Mouse (Mus musculus) kidney, adult 9 months (tissue): ENCODE data around the gene Trp53bp2.

ENCODE experiments used
- DNase-seq: peaks from one replicate; pipeline ENCODE4 v3.0.0; 2022

Trp53bp2 gene

DNA sequence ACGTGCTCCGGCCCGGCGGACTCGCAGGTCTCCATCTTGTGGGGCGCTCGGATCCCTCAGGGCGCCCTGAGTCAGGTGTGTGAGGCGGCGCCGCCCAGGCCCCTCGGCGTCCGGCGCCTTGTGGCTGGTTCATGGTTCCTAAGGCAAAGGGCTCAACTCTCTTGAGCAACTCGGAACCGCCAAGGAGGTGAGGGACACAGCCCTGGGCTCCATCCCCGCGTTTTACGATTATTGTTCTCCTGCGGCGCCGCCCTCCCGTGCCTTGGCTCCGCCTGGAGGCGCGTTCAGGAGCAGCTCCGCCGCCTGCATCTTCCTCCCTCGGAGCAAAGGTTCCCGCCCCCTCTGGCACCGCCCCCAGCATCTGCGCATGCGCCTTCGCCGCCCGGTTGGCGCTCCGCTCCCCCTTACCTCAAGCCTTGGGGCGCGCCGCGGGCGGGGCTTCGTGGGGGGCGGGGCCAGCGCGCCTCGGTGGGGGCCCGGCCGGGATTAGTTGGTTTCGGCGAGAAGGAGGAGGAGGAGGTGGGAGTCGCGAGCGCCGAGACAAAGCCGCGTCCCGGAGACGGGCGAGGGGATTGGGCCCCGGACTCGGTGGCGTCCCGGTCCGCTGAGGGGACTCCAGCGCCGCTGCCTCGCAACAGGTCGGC is at the start of gene Trp53bp2:
Trp53bp2 (plus strand) TSS at position 489 of the 644 bp plus-strand sequence.
- DNase-seq, result peak; percentile 99

DNA sequence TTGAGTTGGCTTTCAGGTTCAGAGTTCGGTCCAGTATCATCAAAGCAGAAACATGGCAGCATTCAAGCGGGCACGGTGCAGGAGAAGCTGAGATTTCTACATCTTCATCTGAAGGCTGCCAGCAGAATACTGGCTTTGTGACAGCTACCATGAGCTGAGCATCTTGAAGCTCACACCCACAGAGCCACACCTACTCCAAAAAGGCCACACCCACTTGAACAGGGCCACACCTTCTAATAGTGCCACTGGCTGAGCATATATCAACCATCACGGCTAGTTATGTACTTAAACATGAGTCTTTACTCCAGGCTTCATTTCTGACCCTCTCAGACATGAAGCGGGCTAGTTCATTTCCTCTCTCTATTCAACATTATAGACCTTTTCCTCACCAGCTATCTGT is 46.3 kb upstream of the Trp53bp2 start:
- no peak for DNase-seq

DNA sequence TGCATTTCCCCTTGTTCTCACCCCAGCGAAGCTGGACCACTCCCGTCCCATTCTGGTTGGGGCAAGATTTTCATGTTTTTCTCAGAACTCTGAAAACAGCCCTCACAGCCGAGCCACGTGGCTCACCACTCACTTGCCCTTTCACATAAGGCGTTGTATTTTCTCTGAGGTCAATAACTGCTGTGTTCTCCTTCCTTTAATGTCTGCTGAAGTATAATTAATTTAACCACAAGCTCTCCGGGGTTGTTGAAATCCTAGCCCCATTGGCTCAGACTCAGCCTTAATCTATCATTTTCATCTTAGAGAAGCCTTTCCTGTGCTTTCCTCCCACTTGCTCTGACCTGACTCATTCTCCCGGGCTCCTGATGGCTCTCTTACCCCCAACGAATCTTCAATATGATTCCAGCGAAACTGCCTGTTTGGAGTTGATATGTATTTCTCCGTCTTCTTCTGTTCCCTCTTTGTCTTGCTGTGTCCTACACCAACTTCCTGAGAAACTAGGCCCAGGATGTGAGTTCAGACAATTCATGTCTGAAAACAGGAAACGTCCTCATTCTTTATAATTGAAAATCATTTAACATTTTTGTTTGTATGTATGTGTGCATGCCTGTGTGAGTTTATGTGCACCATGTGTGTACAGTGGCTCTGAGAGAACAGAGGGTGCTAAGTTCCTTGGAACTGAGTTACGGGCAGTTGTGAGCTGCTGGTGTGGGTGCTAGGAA is 45.1 kb upstream of the Trp53bp2 start:
- no peak for DNase-seq

DNA sequence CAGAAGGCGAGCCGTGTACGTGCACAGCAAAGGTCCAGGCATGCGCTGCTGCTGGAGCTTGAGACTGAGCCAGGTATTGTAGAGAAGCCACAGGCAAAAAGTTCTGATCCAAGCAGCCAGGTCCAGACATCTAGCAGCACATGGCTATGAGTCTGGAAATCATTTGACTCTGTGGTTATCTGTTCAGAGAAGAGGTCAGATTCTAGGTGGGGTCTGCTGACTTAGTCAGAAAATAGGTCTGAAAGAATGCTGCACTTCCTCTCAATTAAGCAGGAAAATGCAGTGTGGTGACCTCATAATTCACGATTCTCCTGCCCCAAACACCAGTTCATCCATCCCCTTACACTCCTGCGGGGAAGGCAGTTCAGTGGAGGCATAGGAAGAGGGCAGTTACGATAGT is 40.7 kb upstream of the Trp53bp2 start:
- no peak for DNase-seq

DNA sequence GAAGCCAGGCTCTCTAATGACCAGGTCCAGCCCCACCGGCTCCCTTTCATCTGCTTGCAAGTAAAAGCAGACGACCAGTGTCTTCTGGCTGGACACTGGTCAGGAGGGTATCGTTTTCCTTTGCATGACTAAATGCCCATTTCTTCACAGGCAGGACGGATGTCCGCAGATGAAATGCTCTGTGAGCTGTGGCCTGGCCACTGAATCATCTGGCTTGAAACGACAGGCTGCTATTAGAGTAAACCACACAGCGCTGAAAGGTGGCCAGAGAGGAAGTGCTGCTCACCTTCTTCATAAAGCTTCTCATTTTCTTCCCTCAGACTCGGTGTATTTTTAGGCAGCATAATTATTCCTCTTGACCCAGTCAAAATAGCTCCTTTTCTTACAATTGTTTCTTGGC is 40.2 kb upstream of the Trp53bp2 start:
- DNase-seq, result no peak

DNA sequence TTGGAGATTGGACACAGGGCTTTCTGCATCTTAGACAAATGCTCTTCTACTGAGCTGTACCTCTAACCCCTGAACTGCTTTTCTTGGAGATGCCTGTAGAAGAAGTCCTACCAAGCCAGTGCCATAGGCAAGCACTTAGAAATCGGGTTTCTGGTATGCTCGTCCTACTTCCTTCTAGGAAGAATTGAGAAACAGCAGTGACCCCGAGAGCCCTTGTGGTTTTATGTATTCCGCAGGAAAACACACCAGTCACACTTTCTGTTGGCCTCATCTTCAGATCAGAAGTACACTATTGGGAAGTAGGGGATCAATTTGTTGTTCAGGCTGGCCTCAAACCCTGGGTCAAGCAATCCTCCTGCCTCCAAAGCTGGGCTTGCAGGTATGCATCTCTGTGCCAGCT is 39.5 kb upstream of the Trp53bp2 start:
- no peak for DNase-seq

DNA sequence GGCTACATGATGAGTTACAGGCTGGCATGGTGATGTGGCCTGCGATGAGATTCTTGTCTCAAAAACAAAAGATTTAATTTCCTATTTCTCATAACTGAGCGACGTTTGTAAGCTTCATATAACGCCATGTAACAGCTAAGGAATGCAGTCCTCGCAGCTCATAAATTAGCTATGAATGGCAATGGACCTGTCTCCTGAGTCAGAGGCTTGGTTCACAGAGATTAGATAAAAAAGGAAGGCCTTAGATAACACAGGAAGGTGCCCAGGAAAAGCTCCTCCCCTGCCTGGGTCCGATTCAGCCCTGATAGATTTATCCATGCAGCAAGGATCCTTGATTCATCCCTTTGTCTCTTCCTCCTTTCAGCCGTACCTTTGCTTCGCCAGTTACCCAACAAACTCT is 37.1 kb upstream of the Trp53bp2 start:
- DNase-seq, result no peak

DNA sequence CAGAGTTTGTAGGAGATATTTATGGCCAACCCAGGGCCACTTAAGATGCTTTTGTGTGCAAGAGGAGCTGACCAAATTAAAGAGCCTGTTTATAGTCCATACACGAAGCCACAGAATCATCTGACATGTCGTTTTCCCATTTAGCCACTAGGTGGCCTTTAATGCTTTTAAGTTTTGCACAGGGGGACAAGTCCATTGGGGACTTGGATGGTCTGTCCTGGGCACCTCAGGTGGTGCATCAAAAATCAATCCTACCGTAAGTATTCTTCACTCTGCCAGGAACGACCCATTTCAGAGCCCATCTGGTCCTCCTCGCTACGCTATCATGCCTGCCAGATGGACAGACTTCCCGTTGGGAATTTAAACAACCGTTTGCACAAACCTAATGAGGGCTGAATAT is 32.8 kb upstream of the Trp53bp2 start:
- DNase-seq, result peak; percentile 62

DNA sequence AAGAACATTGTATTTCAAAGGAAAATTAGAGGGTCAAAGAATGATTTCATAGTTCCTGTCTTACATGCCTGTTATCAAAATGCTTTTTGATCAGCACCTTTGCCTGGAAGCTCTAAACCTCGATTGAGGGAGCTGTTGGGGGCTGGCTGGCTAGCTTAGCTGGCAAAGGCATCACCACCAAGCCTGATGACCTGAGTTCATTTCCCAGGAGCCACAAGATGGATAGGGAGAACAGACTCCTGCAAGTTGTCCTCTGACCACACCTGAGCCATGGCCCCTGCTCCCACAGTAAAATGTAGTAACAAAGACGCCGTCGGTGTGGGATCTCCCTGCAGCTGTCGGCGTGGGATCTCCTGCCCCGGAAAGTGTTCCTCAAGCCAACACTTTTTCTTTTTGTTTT is 32.1 kb upstream of the Trp53bp2 start:
- DNase-seq, result no peak

DNA sequence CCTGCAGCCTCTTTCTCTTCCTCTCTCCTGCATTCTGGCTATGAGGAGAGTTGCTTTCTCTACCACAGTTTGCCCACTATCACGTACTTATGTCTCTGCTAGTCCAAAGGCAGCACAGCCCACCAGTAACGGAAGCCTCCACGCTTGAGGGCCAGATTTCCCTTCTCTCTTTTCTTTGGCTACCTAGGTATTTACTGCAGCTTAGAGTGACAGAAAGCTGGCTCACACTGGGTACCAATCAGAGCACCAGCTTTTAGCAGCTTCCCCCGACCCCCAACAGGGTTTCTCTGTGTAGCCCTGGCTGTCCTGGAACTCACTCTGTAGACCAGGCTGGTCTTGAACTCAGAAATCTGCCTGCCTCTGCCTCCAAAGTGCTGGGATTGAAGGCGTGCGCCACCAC is 31.5 kb upstream of the Trp53bp2 start:
- DNase-seq, result no peak

DNA sequence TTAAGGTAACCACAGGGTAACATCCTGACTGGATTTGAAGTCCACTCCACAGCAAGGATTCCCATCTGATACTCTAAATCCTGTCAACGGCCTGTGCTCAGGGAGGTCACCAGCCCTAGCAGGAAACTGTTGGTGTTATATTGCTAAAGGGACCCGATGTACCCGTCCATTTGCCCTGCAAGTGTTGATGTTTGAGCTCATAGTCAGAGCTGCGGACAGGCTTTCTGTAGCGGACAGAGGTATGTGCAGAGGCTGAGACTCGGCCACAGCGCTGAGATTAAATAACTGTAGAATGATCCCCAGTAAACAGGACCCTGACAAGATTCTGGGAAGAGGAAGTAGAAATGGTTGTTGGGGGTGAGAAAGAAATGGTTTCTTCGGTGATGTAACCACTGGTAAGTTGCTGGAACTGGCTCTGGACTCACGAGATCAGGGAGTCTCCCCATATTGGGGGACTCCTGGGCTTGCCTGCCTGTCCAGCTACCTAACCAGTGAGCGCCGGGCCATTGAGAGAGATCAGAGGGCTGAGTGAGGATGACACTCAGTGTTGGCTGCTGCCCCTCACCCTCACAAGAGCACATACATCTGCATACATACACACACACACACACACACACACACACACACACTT is 30.7 kb upstream of the Trp53bp2 start:
- DNase-seq, result no peak

DNA sequence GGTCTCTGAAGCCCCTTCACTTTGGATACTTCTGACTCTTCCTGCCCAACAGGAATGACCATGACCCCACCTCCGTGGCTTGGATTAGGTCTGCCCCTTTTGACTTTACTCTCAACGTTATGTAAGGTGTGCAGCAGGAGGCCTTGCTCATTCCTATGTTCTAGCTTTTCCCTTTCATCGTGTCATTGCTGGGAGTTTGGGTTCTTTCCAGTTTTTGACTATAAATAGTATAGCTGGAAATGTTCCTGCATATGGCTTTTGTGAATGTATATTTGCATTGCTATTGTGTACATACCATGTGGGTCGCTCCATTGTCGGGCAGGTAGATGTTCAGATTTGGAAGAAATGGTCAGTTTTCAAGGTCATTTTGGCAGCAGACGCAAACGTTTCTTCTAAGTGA is 30.1 kb upstream of the Trp53bp2 start:
- no peak for DNase-seq

DNA sequence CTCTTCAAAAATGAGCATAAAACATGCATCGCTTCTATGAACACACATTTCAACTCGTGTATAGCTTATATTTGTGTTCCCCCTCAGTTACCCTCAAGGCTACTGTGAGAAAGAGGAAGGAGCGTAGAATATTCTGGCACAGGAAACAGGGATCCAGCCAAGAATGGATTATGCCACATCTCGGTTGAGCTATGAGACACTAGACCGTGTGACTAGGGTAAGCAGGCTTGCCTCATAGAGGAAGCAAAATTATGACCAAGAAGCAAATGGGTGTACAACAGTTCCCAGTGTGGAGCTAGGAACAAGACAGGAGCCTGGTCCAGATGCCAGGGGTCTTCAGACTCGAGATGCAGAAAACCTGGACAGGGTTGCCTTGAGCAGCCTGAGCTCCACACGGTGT is 28.3 kb upstream of the Trp53bp2 start:
- DNase-seq, result no peak

DNA sequence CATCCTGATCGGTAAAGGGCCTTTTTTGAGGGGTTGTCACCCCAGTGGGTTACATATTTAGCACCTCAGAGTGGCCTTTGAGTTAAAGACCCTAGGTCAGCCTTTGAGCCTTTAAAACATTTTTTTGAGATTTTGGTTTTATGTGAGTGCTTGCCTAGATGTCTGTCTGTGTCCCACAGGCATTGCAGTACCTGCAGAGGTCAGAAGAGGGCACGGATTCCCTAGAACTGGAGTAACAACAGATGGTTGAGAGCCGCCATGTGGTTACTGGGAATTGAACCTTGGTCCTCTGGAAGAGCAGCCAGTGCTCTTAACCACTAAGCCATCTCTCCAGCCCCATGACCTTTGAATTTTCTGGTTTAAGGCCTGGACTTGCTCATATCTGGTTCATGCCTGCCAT is 27.6 kb upstream of the Trp53bp2 start:
- DNase-seq, result no peak

DNA sequence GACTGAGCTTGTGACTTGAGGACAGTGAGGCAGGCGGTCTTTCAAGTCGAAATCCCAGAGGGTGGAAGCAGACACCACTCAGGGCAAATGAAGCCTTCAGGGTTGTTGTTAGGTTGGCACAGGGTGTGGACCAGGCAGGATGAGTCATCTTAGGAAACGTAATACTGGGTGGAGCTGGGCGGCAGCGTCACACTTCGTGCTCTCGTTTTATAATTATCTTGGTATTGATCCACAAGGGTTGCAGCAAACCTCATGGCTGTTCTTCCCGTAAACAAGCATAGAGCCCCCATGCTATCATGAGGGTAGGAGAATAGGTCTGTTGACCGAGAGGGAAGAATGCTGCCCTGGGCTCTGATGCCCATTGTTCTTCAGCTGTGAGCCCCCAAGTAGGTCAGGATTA is 25.9 kb upstream of the Trp53bp2 start:
- no peak for DNase-seq

DNA sequence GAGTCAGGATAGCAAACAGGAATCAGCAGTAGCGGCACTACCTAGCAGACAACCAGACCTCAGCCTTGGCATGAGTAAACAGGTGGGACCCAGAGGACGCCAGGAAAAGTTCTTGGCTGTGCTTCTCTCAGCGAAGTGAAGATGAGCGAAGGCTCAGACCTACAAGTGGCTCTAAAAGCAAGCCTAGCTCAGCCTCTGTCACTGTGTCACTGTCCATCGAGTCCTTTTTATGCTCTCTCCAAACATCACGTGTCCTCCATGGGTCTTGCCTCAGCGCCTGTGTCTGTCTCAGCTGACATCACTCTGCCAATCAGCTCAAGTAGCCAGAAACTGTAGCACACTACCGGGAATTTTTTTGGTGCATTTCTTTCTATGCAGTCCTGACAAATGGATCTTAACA is 22.5 kb upstream of the Trp53bp2 start:
- no peak for DNase-seq

DNA sequence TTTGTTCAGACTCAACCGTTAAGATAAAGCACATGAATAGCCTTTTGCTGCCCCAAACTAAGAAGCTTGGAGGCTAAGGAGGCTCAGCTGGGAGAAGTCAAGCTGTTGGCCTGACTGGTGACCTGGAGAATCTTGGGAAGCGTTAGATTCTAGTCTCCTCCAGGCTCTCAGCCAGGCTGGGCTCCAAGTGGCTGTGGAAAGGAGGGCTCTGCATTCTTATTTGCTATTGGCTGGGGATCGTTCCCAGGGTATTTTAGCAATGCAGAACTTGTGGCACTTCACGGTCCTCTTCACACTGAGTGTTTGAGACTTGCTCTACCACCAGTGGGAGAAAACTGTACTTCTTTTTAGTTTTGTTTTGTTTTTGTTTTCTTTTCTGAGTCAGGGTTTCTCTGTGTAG is 20.2 kb upstream of the Trp53bp2 start:
- DNase-seq, result no peak

DNA sequence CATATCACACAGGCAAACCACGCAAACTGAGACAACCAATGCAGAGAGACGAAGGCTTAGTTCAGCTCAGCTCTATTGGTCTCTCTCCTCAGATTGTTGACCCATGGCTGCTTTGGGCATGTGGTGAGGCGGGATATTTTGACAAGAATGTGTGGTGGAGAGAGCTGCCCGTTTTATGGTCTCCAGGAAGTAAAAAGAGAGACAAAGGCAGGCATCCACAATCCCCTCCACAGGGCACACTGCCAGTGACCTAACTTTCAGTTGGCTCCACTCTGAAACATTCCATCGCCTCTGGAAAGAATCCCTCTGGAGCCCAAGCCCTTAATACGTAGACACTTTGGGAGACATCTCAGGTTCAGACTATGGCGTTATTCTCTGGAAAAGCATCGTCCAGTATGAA is 10.8 kb upstream of the Trp53bp2 start:
- no peak for DNase-seq

DNA sequence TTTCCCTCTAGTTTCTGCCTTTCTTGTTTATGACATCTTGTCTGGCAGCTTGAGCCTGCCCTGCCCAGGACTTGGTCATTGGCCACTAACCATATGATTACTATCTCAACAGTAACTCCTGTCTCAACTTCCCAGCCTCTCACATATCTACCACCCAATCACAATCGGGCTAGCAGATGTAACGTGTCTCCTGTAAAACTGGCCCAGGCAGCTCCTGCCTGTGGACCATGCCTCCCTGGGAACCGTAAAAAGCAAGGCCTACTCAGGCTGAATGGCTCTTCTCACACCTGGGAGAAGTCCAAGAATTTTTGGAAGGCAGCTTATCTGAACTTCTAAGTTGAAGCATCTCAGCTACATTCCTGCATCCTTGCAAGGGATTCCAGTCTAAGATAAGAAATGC is 10.2 kb upstream of the Trp53bp2 start:
- DNase-seq, result no peak

DNA sequence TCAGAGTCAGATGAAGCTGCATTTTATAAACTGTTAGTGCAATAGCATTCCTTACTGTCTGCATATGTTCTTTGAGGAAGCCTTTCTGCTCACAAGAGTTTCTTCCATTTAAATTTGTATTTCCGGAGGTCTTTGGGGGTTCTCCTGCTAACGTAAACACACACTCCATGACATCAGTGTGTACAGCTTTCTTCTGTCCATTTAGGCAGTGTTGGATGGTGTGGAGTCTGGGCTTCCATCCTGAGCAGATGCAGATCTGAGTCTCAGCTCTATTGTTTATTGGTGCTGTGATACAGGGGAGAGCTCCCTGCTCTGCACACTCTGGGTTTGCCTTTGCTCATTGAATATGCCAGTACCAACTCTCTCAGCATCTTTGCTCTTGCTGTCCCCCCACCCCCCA is 9.8 kb upstream of the Trp53bp2 start:
- no peak for DNase-seq

DNA sequence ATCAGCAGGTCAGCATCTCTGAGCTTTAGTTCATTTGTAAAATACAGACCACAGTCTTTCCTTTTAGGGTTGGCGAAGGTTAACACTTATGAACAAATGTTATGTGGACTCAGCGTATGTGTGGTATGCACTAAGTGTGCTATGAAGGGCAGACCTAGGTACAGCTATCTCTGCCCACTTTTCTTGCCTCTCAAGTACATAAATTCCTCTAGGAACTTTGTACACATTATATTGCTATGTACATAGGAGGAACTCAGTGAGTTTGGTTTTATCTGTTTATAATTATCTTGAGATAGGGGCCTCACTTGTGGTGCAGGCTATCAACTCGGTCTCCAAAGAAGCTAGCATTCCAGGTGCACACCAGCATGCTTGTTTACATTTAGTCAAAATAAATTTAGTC is 9.1 kb upstream of the Trp53bp2 start:
- no peak for DNase-seq

DNA sequence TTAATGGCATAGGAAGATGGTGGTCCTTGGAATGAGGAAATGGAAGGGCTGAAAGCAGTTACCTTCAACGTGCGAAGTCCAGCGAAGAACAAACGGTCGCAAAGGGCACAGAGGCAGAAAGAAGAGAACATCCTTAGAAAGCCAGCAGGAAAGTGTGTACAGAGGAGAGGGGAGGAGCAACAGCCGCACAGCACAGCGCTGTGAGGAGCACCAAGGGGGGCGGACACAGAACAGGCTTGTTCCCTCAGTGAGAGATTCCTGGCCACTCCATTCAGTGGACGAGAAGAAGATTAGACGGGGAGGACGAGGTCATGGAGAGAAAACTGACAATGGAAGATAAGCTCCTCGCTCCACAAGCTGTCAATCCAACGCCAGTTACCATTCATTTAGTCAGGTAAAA is 5.9 kb upstream of the Trp53bp2 start:
- DNase-seq, result no peak

DNA sequence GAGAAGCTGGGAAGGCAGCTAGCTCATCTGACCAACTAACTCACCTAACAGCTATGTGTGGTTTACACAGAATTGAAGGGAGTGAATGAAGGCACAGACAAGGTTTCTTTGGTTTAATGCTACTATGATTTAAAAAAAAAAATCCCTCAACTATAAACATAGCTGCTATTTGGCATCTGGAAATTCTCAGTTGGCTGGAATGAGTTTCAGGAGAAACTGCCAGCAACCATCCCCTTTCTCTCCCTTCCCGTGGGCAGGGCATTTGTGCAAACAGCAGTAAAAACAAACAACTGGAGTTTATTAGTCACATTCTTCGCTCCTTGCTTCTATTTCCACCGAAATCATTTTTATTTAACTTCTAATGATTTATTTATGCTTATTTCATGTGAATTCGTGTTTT is 2.4 kb upstream of the Trp53bp2 start:
- no peak for DNase-seq

DNA sequence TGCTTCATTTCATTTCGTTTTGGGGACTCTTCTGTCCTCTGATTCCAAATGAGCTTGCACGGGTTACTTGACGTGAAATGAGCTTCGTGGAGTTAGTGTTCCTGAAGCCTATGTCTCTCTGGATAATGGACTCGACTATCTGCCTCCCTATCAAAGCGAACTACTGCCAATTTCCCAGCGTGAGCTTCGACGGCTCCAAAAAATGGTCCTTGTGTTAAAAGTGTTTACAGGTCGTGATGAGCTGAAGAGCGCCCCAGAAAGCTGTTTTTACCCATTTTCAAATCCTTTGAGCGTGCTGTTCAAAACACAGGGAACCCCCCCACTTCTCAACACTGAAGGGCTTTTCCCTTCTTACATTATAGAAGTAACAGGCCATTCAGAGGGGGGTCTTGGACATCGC is 729 bp upstream of the Trp53bp2 start:
- no peak for DNase-seq
